Mouse (Mus musculus): ENCODE measurements around the gene Pepd.
A peak's percentile ranks its signal among the peaks of the same experiment; 100 is the strongest.
"Not testable (repeated sequence)": the region's sequence is repeated elsewhere in the genome, so short reads cannot be mapped to it uniquely, and the experiment has no call there.

The Pepd gene

DNA sequence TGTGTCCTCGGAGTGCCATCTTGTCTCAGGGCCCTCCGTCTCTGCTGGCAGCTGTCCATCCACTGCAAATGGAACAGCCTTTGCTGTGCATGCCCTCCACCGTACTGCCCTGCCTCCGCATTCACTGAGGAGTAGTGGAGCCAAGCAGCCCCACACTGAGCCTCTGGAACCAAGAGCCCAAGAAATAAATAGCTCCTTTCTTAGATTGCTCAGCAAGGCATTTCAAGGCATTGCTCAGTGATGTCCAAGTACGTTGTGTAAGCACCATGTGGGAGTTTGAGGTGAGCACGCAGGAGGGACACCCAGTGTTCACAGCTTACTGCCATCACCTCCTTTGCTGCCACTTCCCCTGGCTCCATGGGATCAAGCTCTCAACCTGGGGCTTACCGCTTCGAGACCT, 20.5 kb downstream of the Pepd start:
- DNase-seq (ENCODE audit: low read depth, low spot score) = no peak

DNA sequence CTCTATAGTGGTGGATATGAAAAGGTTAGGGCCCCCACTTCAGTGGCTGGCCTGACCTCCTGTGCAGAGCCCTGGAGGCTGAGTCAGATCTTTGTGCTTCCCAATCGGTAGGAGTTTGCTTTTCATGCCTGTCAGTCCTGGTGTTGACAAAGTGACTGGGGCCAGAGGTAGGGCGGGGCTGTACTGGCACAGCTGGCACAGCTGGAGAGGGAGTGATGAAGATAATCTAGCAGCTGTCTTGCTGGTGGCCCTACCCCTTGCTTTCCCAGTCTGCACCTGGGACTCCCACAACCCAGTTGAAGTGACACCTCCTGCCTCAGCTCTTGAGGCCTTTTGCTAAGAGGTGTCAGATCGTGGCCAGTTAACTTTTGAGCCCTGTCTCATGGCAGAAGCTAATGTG, 21.0 kb downstream of the Pepd start:
- no peak for DNase-seq (ENCODE audit: low read depth, low spot score)

DNA sequence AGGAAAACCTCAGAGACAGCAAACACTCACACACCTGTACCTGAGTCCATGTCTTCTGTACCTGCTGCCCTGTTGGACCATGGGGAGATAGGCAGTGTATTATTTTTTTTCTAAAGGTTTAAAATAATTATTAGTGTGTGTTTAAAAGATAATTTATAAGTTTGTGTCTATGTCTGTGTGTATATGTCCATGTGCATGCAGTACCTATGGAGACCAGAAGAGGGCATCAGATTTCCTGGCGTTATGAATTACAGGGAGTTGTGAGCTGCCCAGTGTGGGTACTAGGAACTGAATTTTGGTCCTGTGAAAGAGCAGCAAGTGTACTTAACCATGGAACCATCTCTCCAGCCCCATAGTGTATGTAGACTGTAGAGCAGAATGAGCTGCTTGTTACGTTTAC, 24.2 kb downstream of the Pepd start:
- no peak for DNase-seq (ENCODE audit: low read depth, low spot score)

DNA sequence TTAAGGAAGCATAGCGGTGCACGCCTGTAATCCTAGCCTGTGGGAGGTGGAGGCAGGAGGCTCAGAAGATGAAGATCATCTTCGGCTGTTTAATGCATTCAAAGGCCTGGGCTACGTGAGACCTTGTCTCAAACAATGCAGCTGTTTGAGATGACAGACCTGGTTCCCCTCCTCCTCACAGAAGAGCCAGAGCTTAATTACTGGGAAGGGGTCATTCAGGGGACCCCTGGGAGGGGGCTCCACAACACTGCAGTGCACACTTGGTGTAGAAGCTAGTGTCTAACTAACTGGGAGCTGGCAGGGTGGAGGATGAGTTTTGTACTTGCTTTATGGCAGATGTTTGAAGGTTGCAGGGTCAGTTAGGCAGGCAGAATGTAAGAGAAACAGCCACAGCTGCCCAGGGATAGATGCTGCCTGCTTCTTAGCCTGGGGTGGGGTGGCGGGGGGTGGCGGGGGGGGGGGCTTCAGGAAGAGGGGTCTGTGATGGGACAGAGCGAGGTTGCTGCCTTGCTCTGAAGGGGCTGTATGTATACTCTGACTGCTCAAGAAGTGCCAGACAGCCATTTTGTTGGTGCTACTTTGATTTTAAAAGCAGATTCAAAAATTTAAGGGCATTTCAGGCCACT, 26.6 kb downstream of the Pepd start:
- no peak for DNase-seq (ENCODE audit: low read depth, low spot score)

DNA sequence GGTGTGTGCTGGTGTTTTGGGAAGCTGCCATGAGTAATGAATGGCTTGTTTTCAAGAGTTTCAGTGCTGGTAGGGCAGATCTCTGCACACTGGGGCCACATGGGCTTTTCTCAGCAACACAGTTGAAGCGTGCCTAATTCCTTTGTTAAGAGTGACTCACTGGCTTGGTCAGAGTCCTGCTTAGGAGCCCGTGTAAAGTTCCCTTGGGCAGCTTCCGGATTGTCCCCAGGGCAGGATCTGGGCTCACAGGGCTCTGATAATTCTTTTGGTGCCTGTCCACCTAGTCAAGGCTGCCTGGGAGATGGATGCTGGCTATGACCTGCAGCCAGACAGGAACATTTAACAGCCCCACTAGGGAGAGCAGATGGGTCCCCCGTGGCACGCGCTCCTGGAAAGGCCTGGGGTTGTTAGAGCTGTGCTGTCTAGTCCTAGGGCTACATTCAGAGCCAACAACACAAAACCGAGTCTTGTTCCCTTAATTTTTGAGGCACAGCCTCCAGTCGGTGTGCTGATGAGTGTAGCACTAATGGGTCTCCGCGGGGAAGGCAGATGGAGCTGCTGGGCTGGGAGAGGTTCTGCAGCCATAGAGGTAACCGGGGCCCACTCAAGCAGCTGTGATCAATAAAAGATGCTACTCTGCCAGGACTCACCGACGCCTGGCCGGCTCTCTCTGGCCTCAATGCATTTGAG, 27.2 kb downstream of the Pepd start:
- peak; percentile 62 for DNase-seq (ENCODE audit: low read depth, low spot score)

DNA sequence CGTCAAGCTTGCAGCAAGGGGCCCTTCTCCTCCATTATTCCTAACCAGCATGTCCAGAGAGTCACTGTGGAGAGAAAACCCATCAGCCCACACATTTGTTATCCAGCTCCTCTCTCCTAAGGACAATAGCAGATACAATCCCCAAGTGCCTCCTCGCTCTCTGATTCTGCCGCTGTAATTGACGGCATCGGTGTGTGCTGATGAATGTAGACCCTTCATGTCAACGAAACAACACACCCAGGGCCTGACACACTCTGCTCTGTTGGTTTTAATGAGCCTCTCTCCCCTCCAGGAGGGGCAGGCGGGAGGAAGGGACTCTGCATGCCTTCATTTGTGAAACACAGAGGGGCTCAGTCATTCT, 27.8 kb downstream of the Pepd start:
- no peak for DNase-seq (ENCODE audit: low read depth, low spot score)

DNA sequence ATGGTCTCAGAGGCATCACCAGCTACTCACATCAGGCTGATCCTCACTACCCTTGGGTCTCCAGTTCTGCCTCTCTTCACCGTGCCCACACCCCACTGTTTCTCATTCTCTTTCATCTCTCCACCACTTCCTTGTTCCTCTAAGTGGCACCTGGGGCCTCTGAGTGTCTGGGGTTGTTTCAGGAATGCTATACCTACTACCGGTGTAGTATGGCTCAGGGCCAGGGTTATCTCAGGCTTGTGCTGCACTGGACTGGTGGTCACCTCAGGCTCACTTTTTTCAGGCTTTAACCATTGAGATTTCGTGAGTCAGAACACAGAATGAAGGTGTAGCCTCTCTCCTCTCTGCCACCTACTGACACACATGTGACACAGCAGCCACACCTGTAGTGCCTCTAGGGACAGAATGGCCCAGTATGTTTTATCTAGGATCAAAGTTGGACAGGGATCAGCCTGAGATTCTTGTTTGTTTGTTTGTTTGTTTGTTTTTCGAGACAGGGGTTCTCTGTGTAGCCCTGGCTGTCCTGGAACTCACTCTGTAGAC, 31.5 kb downstream of the Pepd start:
- no peak for DNase-seq (ENCODE audit: low read depth, low spot score)

DNA sequence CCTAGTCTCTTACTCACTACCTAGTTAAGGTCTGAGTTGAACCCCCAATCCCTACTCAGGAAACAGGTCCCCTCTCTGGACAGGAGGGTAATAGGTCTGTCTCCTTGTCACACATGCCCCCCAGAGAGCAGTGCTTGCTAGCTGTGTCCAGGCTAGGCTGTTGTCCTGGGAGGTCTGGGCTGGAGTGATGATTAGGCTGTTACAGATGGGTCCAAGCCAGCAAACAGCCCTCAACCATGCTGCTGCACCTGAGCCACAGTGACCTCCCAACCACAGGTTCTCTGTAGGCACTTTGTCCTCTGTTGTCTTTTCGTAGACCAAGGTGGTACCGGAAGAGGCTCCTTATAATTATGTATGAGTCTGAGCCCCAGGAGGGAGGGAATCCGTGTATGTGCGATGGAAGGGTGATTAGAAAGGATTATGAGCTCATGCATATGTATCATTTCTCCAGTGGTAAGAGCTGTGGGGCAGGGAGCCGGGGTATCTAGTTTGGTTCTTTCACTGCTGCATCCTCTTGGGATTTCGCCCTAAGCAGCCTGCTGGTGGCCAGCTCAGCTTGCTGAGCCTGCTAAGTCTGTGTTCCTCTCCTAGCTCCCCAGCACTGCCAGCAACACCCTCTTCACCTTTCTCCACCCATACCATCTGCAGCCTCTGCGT, 34.2 kb downstream of the Pepd start:
- no peak for DNase-seq (ENCODE audit: low read depth, low spot score)

DNA sequence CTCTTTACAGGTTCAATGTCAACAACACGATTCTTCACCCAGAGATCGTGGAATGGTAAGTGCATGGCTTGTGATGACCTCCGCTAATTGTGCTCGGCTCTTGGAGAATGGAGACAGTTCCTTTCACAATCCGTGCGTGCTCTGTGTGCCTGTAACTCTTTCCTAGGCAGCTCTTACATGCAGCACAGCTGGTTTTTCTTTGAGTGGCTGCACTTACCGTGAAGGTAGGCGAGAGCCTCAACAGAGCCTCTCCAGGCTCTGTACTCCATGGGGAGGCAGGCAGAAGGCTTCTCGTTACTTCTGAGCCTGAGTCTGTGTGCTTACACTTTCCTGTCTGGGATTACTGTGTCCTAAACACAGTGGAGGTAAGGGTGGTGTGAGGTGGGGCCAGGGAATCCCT, 42.4 kb downstream of the Pepd start:
- DNase-seq (ENCODE audit: low read depth, low spot score) = no peak

DNA sequence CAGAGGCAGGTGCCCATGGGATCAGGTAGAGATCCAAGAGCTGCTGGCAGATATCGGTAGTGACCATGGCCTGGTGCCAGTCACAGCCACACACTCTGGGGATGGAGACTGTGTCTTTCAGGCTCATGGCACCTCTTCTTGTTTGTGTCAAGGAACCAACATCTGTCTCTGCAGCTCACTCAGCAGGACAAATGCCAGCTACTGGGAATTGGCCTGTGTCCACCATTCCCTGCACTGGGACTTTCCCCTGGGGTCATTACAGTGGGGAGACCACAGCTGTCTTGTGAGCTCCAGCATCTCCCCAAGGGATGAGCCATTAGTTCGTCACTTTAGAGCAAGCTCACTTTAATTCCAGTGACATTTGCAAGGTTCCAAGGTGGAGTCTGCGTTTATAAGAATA, 43.1 kb downstream of the Pepd start:
- no peak for DNase-seq (ENCODE audit: low read depth, low spot score)

DNA sequence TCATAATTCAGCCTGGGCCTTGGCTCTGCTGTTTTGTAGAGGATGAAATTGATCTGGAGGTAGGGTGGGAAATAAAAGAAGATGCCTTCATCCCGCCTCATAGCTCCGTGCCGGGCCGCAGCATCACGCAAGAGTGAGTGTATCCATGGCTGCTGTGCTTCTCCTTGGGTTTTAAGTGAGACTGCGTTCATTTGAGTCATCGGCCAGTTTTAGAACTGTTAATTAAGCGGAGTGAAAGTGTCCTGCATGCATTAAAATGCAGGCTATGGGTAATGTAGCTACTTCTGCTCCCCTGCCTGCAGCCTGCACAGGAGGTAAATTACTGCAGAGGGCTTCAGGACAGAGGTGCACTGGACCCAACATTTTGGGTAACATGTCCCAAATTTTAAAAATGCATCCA, 45.0 kb downstream of the Pepd start:
- DNase-seq (ENCODE audit: low read depth, low spot score) = no peak

DNA sequence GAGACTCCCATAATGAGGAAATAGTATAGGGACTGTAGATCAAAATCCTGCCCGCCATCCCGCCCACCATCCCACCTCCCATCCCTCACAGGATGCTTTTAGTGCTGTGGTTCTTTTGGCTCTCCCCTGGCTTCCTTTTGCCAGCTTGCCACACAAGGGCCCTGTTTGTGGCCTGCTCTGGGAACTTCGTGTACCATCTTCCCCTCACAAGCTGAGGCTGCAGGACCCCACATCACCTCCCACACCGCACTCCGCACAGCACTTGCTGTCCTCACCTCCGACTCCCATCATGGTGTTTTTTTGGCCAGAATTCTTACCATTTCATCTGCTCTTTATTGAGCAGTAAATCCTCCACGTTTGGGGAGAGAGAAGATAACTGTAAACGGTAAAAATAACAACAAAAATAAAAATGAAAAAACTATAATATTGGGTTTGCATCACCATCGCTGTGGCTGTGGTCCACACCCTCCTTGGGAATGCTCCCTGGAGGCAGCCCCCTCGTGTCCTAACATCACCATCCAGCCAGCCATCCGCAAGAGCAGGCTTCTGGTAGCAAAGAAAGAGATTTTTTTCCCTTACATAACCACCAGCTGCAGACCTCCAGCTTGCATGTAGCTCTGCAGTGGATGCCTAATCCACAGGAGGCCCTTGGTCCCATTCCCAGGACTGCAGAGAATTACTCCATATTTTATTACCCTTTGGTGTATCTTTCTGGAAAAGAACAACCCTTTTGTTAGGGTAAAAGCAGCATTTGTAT, 51.9 kb downstream of the Pepd start:
- DNase-seq (ENCODE audit: low read depth, low spot score) = peak; percentile 50

DNA sequence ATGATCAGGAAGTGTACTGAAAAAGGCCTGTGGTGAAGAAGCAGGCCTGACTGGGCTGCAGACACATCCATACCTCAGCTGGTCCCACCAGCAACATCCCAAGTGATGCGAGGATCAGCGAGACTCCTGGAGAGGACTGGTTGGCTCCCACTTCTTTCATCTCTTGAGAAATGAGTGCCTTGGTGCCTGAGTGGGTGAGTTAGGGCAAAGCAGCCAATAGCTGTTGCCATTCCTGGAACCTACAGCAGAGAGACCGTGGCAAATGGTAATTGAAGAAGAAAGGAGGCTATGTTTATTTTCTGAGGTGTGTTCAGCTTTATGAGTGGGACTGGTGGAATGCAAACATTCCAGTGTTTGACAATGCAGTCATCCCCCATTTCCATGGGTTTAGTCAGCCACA, 55.2 kb downstream of the Pepd start:
- DNase-seq (ENCODE audit: low read depth, low spot score) = no peak

DNA sequence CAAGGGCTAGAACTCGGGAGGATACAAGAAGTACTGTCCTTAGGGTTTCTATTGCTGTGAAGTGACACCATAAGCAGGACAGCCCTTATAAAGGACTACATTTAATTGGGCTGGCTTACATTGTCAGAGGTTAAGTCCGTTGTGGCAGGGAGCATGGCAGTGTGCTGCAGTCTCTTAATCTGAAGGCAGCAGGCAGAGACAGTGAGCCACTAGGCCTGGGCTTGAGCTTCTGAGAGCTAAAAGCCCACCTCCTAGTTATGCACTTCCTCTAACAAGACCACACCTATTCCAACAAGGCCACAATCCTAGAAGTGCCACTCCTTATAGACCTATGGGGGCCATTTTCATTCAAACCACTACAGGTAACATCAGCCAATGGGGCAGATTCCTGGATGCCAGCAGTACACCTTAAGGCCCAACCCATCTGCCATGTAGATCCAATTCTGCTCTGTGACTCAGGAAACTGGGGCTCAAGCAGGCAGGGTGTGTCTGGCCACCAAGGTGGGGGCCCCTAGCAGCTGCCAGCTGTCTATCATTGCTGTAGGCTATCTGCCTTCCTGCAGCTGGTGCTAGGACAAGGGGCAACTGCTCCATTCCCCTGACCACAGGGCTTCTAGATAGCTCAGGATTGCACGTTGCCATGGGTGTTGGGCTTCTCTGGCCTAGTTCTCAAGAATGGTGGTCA, 56.7 kb downstream of the Pepd start:
- no peak for DNase-seq (ENCODE audit: low read depth, low spot score)

DNA sequence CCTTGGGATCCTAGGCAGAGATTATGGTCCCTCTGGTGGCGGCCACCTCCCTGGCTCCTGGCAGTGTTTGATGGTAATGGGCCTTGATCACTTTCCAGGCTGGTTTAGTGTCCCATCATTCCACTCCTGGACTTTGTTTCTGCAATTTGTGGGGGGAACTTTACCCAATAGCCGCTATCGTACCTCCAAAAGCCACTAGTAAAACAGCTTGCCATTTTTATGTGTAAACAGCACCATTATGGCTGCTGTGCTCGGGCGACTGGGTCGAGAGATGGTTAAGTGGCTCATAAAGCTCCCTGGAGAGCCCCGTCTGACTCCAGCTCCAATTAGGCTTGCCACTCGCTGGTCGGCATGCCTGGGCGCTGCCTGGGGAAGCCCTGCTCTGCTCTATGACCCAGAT, 59.6 kb downstream of the Pepd start:
- no peak for DNase-seq (ENCODE audit: low read depth, low spot score)

DNA sequence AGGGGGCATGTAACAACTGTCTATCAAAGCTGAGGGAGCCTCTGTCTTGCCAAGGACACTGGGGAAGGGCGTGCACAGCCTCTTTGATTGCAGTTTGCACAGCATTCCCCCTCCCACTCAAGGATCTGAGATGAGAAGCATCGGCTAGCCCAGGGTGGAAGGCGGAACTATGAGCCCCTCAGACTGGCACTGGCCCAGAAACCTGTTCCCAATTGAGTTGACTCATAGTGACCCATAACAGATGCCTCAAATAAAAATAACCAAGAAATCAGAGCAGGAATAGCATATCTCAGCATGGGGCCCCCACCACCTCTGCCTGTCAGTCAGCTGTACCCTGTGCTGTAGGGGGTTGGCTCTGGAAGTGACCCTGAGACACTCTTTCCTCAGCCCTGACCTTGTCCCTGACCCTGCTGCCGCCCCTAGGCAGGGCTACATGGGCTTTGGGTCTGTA, 60.8 kb downstream of the Pepd start:
- peak; percentile 13 for DNase-seq (ENCODE audit: low read depth, low spot score)

DNA sequence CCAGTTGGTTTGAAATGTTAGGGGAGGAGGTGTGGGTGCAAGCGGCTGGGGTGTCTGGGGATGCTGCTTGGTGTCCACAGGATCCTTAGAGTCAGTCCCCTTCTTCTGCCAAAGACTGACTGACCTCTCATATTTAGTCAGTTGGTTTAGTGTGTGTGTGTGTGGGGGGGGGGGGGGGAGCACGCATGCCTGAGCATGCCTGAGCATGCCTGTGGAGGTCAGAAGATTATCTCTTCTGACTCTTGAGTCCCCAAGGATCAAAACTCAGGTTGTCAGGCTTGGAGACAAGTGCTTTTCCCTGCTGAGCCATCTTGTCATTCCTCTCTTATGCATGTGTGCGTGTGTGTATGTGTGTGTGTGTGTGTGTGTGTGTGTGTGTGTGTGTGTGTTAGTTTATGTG, 61.7 kb downstream of the Pepd start:
- no peak for DNase-seq (ENCODE audit: low read depth, low spot score)

DNA sequence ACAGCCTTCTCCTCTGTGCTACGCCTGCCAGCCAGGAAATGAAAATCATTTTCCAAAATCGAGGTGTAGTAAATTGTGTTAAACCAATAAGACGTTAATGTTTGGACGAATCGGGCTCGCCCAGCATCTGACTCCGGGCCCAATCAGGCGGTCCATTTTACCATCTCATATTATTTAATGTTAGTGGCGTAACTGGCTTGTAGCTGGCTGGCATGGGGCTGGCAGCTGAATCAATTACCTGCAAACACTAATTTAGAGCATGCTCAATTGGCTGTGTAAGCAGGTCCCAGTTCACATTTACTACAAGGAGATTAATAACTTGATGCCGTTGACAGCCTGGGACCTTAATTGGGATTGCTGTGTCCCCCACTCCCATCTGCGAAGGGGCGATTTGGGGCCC, 63.7 kb downstream of the Pepd start:
- DNase-seq (ENCODE audit: low read depth, low spot score) = no peak

DNA sequence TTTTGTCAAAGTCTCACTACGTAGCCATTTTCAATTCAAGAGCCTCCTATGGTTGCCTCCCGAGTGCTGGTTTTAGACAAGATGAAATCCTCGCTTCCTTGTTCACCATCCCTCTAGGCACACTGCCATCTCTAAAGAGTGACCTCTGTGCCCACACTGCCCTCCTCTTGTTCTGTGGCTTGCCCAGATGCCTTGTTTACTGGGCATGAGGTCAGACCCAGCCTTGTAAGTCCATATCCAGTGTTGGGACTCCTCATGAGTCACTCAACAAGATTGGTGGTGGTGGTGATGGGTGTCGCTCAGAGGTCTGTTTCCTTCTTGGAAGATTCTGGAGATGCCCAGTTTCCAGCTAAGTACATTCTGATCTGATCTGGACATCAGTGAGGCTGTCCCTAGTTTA, 65.2 kb downstream of the Pepd start:
- DNase-seq (ENCODE audit: low read depth, low spot score) = no peak

DNA sequence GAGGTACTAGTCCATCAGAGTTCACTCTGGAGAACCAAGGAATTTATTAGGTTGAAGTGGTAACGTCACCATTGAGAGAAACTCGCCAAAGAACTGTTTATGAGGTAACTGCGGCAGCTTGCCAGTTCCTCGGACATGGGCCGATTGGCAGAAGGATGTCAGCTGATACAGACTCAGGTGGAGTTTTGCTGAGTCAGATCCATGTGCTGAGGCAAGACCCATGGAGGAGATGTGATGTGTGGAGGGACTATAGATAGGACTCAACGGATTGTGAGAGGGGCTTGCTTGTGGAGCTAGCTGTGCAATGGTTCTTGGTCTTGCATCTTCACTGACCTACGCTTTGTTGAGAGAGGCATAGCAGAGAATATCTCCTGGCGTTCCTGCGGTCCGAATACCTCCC, 69.6 kb downstream of the Pepd start:
- DNase-seq (ENCODE audit: low read depth, low spot score) = no peak

DNA sequence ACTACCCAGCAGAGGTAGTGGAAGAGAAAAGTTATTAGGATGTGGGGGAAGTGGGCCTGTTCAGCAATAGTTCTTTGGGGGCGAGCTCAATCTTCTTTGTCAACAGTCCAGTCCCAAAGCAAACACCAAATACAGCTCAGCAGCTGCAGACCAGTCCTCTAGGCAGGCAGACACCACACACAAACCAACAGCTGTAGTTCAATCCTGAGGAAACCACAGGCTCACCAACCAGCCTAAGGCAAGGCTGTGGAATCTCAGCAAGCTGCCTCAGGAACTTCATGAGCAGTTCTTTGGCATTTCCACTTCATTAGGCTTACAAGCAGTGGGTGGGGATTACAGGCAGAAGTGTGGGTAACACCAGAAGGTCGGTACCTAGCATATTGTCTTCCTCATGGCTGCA, 70.2 kb downstream of the Pepd start:
- not testable (repeated sequence) for DNase-seq (ENCODE audit: low read depth, low spot score)
